Mouse (Mus musculus) CH12.LX (cell line): ENCODE results near the gene Il17rc. TPM values are rescaled to one million over a fixed set of nuclear protein-coding genes. Genes with fewer than 3 reads are reported as not detected.

Experiments
- DNase-seq: peaks from one replicate; pipeline ENCODE4 v3.0.0-alpha.2; 2013; ENCODE audit errors: extremely low read depth
- H3K27ac ChIP-seq: 2 replicates; pipeline ENCODE4 v1.5.1; 2012; ENCODE audit warnings: low read depth, mild to moderate bottlenecking, control low read depth, moderate library complexity; ENCODE audit not compliant: insufficient read depth
- H3K27me3 ChIP-seq: replicated peaks from 2 replicates; pipeline ENCODE3; 2012; ENCODE audit warnings: inconsistent platforms
- H3K36me3 ChIP-seq, 2 experiments: replicated peaks in 1 of 2; 2 replicates each; pipeline versions ENCODE3 to v1.6.1; 2012; ENCODE audit warnings: inconsistent platforms in 1 of 2, low read length in 1 of 2, mild to moderate bottlenecking in 1 of 2, mixed read lengths in 1 of 2, moderate library complexity in 1 of 2; ENCODE audit not compliant: control insufficient read depth in 1 of 2, insufficient read depth in 1 of 2
- H3K4me1 ChIP-seq, 2 experiments: 2 replicates each; pipeline ENCODE4 v1.6.1; 2012; ENCODE audit warnings: inconsistent platforms in 1 of 2, moderate library complexity in 1 of 2; ENCODE audit not compliant: insufficient read depth in 2 of 2, control insufficient read depth in 1 of 2
- H3K4me2 ChIP-seq: 2 replicates; pipeline ENCODE4 v1.6.1; 2012; ENCODE audit warnings: low read depth, mild to moderate bottlenecking, control low read depth; ENCODE audit not compliant: poor library complexity, insufficient read depth, severe bottlenecking
- H3K4me3 ChIP-seq, 3 experiments: fragments of 150-350 bp in 1 of 3; sonication (generic) in 1 of 3; replicated peaks in 1 of 3; 2 replicates each; pipeline versions ENCODE3 to v1.5.1; 2011 to 2012; ENCODE audit warnings: low read depth in 2 of 3, low read length in 2 of 3, mild to moderate bottlenecking in 2 of 3, moderate library complexity in 2 of 3, control low read depth in 1 of 3, improper control_type of control experiment in 1 of 3, inconsistent platforms in 1 of 3, mixed read lengths in 1 of 3; ENCODE audit not compliant: poor library complexity in 1 of 3
- H3K79me2 ChIP-seq: replicated peaks from 2 replicates; pipeline ENCODE4 v1.6.1; 2012; ENCODE audit warnings: mild to moderate bottlenecking, moderate library complexity; ENCODE audit not compliant: control insufficient read depth, poor library complexity, insufficient read depth, severe bottlenecking; ENCODE audit errors: extremely low read depth
- H3K9ac ChIP-seq: 2 replicates; pipeline ENCODE4 v1.6.1; 2012; ENCODE audit warnings: low read depth, mild to moderate bottlenecking, control low read depth, moderate library complexity; ENCODE audit not compliant: insufficient read depth
- H3K9me3 ChIP-seq: replicated peaks from 2 replicates; pipeline ENCODE3; 2012; ENCODE audit warnings: low read length, inconsistent platforms, mixed read lengths
- BHLHE40 ChIP-seq: IDR thresholded peaks from 2 replicates; pipeline ENCODE4 v1.6.1; 2011; ENCODE audit warnings: mild to moderate bottlenecking, low read depth, low read length, improper control_type of control experiment
- CHD1 ChIP-seq: IDR thresholded peaks from 2 replicates; pipeline ENCODE4 v1.6.1; 2012; ENCODE audit warnings: low read depth, low read length, improper control_type of control experiment, inconsistent platforms
- CHD2 ChIP-seq: IDR thresholded peaks from 2 replicates; pipeline ENCODE4 v1.6.1; 2011; ENCODE audit warnings: low read length, improper control_type of control experiment
- CTCF ChIP-seq, 2 experiments: IDR thresholded peaks in 1 of 2; conservative IDR thresholded peaks in 1 of 2; 2 replicates each; pipeline ENCODE4 v1.5.1; 2011 to 2012; ENCODE audit warnings: low read depth in 2 of 2, low read length in 2 of 2, improper control_type of control experiment in 1 of 2, inconsistent platforms in 1 of 2, mild to moderate bottlenecking in 1 of 2, moderate library complexity in 1 of 2
- ELF1 ChIP-seq: IDR thresholded peaks from 2 replicates; pipeline ENCODE4 v1.6.1; 2014; ENCODE audit warnings: low read depth, mild to moderate bottlenecking, inconsistent platforms, low read length, improper control_type of control experiment
- GABPA ChIP-seq: IDR thresholded peaks from 2 replicates; pipeline ENCODE4 v1.6.1; 2012; ENCODE audit warnings: low read depth, low read length, improper control_type of control experiment, inconsistent platforms; ENCODE audit not compliant: insufficient replicate concordance
- HCFC1 ChIP-seq: IDR thresholded peaks from 2 replicates; pipeline ENCODE4 v1.6.1; 2012; ENCODE audit warnings: low read depth, mild to moderate bottlenecking, inconsistent platforms, low read length, improper control_type of control experiment
- IRF4 ChIP-seq: IDR thresholded peaks from 2 replicates; pipeline ENCODE4 v1.6.1; 2014; ENCODE audit warnings: low read depth, mild to moderate bottlenecking, inconsistent platforms, low read length, improper control_type of control experiment
- JUN ChIP-seq: IDR thresholded peaks from 2 replicates; pipeline ENCODE4 v1.6.1; 2011; ENCODE audit warnings: low read depth, mild to moderate bottlenecking, low read length, improper control_type of control experiment, moderate library complexity; ENCODE audit not compliant: insufficient read depth
- KAT2A ChIP-seq: IDR thresholded peaks from 2 replicates; pipeline ENCODE4 v1.6.1; 2012; ENCODE audit warnings: low read length, improper control_type of control experiment, inconsistent platforms; ENCODE audit not compliant: insufficient replicate concordance
- MAFK ChIP-seq: IDR thresholded peaks from 2 replicates; pipeline ENCODE4 v1.6.1; 2011; ENCODE audit warnings: low read length, improper control_type of control experiment; ENCODE audit not compliant: insufficient replicate concordance
- MEF2A ChIP-seq: IDR thresholded peaks from 2 replicates; pipeline ENCODE4 v1.6.1; 2014; ENCODE audit warnings: low read depth, mild to moderate bottlenecking, inconsistent platforms, low read length, improper control_type of control experiment, borderline replicate concordance
- MYC ChIP-seq: IDR thresholded peaks from 2 replicates; pipeline ENCODE4 v1.6.1; 2011; ENCODE audit warnings: low read depth, mild to moderate bottlenecking, improper control_type of control experiment, low read length
- NELFE ChIP-seq: IDR thresholded peaks from 2 replicates; pipeline ENCODE4 v1.6.1; 2011; ENCODE audit warnings: low read depth, low read length, improper control_type of control experiment
- NRF1 ChIP-seq: IDR thresholded peaks from 2 replicates; pipeline ENCODE4 v1.6.1; 2014; ENCODE audit warnings: low read depth, mild to moderate bottlenecking, inconsistent platforms, low read length, improper control_type of control experiment, moderate library complexity
- PAX5 ChIP-seq: IDR thresholded peaks from 2 replicates; pipeline ENCODE4 v1.6.1; 2012; ENCODE audit warnings: low read length, inconsistent platforms, mixed read lengths
- RCOR1 ChIP-seq: conservative IDR thresholded peaks from 2 replicates; pipeline ENCODE4 v1.6.1; 2012; ENCODE audit warnings: low read depth, mild to moderate bottlenecking, inconsistent platforms, low read length, improper control_type of control experiment
- SIN3A ChIP-seq: IDR thresholded peaks from 2 replicates; pipeline ENCODE4 v1.6.1; 2012; ENCODE audit warnings: low read length, improper control_type of control experiment, inconsistent platforms
- TCF12 ChIP-seq: IDR thresholded peaks from 2 replicates; pipeline ENCODE4 v1.6.1; 2014; ENCODE audit warnings: low read depth, mild to moderate bottlenecking, inconsistent platforms, low read length, improper control_type of control experiment
- USF1 ChIP-seq: IDR thresholded peaks from 2 replicates; pipeline ENCODE4 v1.6.1; 2014; ENCODE audit warnings: low read depth, mild to moderate bottlenecking, inconsistent platforms, low read length, improper control_type of control experiment
- USF2 ChIP-seq: conservative IDR thresholded peaks from 2 replicates; pipeline ENCODE4 v1.6.1; 2011; ENCODE audit warnings: low read depth, low read length, improper control_type of control experiment
- ZMIZ1 ChIP-seq: IDR thresholded peaks from 2 replicates; pipeline ENCODE4 v1.6.1; 2012; ENCODE audit warnings: low read depth, mild to moderate bottlenecking, inconsistent platforms, low read length, improper control_type of control experiment
- ZNF384 ChIP-seq: IDR thresholded peaks from 2 replicates; pipeline ENCODE4 v1.6.1; 2012; ENCODE audit warnings: low read depth, low read length, improper control_type of control experiment, inconsistent platforms
- dilution Hi-C: fragments of 300-500 bp; cut with MboI; formaldehyde crosslinking; loops from 2 replicates; pipeline ENCODE4 v1.14.3; 2020; ENCODE audit warnings: low sequenced_read_pairs; ENCODE audit not compliant: extremely low pct_unique_long_range_greater_than_20kb, extremely low pct_ligation_motif_present
- in situ Hi-C: fragments of 300-500 bp; cut with MboI; formaldehyde crosslinking; loops from 3 replicates; pipeline ENCODE4 v1.14.3; 2019; ENCODE audit warnings: low sequenced_read_pairs, low pct_ligation_motif_present, low pct_unique_long_range_greater_than_20kb, mixed read lengths
- polyA plus RNA-seq: library from polyadenylated mRNA; unstranded; fragments of >175 nt; gene quantifications from 2 replicates; pipeline ENCODE4 v1.2.1, GENCODE M21; 2012; ENCODE audit warnings: low read depth; ENCODE audit not compliant: insufficient read length
- total RNA-seq, 2 experiments: library from RNA; depleted of rRNA; stranded (reverse); fragments of 300-350 nt in 1 of 2; fragments of >200 nt in 1 of 2; gene quantifications; 2 replicates each; pipeline ENCODE4 v1.2.3; 2012 to 2014

Gene Il17rc
- total and polyA plus RNA-seq, 3 experiments = not detected

DNA sequence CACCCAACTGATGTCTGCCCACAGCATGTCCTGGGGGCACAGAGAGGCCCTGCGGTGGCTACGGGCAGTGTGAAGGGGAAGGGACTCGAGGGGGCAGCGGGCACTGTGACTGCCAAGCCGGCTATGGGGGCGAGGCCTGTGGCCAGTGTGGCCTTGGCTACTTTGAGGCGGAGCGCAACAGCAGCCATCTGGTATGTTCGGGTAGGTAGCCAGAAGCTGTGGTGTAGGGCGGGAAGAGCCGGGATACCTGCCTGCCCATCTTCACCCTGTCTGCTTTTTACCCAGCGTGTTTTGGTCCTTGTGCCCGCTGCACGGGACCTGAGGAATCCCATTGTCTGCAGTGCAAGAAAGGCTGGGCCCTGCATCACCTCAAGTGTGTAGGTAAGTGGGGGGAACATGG lies 18.2 kb downstream of the Il17rc start:
- no peaks in the 10 kb centered on the region for H3K79me2 ChIP-seq
- dilution Hi-C loops (no loop called here), in situ Hi-C loops (no loop called here)
- H3K4me1 ChIP-seq = peaks cover 6 to 37% of the 10 kb centered on the region in 2 experiments
- no peak overlapping the region for H3K27ac ChIP-seq
- H3K36me3 ChIP-seq = peaks cover 12 to 62% of the 10 kb centered on the region in 2 experiments
- H3K9me3 ChIP-seq = no peaks in the 10 kb centered on the region
- TF ChIP-seq USF1 (no peak), JUN (no peak), CTCF (conservative IDR thresholded peaks at IDR 0.05 in 1 of 2, IDR thresholded peaks at IDR 0.05 in 1 of 2; ENCODE audit: low read depth in 2 of 2, low read length in 2 of 2) (no peak), KAT2A (no peak), NRF1 (no peak), CHD2 (no peak), NELFE (no peak), RCOR1 (no peak), PAX5 (no peak), MEF2A (no peak), CHD1 (no peak), GABPA (no peak)
- no peak overlapping the region for H3K4me2 ChIP-seq
- H3K4me3 ChIP-seq = no peak overlapping the region
- no peak for DNase-seq
- no peak overlapping the region for H3K9ac ChIP-seq
- H3K27me3 ChIP-seq = no peaks in the 10 kb centered on the region

DNA sequence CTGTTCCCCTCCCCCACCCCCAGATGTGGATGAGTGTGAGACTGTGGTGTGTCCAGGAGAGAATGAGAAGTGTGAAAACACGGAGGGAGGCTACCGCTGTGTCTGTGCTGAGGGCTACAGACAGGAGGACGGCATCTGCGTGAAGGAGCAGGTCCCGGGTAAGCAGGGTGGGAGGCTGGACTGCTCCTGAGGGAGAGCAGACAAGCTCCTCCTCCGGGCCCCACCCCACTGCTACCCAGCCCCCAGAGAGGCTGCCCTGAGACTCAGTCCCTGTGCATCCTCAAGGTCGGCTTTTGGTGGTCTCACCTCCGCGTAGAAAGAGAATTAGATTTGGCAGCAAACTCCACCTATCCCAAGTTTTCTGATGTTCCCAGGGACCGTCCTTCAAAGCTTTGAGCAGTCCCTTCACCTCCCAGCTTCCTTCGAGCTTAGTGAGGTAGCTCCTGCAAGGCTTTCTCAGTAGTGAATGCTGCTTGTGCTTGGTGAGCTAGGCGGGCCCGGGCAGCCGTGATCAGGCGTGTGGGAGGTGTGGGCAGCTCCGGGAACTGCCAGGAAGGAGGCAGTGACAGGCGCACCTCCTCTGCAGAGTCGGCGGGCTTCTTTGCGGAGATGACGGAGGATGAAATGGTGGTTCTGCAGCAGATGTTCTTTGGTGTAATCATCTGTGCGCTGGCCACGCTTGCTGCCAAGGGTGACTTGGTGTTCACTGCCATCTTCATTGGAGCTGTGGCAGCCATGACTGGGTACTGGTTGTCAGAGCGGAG lies 21.1 kb downstream of the Il17rc start:
- no peak overlapping the region for H3K27ac ChIP-seq
- H3K4me1 ChIP-seq = peaks cover 4 to 18% of the 10 kb centered on the region in 2 experiments
- TF ChIP-seq JUN (no peak), NELFE (no peak), HCFC1 (no peak), USF2 (no peak), MAFK (no peak), MYC (no peak), IRF4 (no peak), ELF1 (no peak), ZNF384 (no peak), SIN3A (no peak), ZMIZ1 (no peak), TCF12 (no peak), CHD2 (no peak), NRF1 (no peak), CTCF (conservative IDR thresholded peaks at IDR 0.05 in 1 of 2, IDR thresholded peaks at IDR 0.05 in 1 of 2; ENCODE audit: low read depth in 2 of 2, low read length in 2 of 2) (no peak), BHLHE40 (no peak), PAX5 (no peak)
- H3K4me2 ChIP-seq = no peak overlapping the region
- in situ Hi-C loops = no loop called here
- H3K27me3 ChIP-seq = no peaks in the 10 kb centered on the region
- dilution Hi-C loops = no loop called here
- DNase-seq = no peak
- no peaks in the 10 kb centered on the region for H3K79me2 ChIP-seq
- H3K9me3 ChIP-seq = no peaks in the 10 kb centered on the region
- peaks cover 12 to 69% of the 10 kb centered on the region in 2 experiments for H3K36me3 ChIP-seq
- no peak overlapping the region for H3K4me3 ChIP-seq
- H3K9ac ChIP-seq = no peak overlapping the region
